Mouse (Mus musculus) urinary bladder, postnatal 14 days (tissue): ENCODE results near the gene Epop.
"Not testable (repeated sequence)": the region's sequence is repeated elsewhere in the genome, so short reads cannot be mapped to it uniquely, and the experiment has no call there.

Experiments
- DNase-seq: peaks from one replicate; pipeline ENCODE4 v3.0.0; 2021; ENCODE audit warnings: low spot score

The Epop gene

GRCm38 (mm10) chr11:97660734-97661647 lies 31.5 kb upstream of the Epop start:
- no peak for DNase-seq

- DNase-seq, result peak; percentile 66
Observed at GRCm38 (mm10) chr11:97659990-97660714, 30.6 kb upstream of the Epop start.

GRCm38 (mm10) chr11:97659267-97659989 lies 29.9 kb upstream of the Epop start:
- no peak for DNase-seq

GRCm38 (mm10) chr11:97658751-97659266 lies 29.3 kb upstream of the Epop start:
- no peak for DNase-seq

- DNase-seq, result not testable (repeated sequence)
Observed at GRCm38 (mm10) chr11:97657967-97658366, 28.5 kb upstream of the Epop start.

- no peak for DNase-seq
Observed at GRCm38 (mm10) chr11:97657184-97657945, 27.9 kb upstream of the Epop start.

GRCm38 (mm10) chr11:97656269-97656971 lies 26.9 kb upstream of the Epop start:
- DNase-seq, result no peak

- DNase-seq, result no peak
Observed at GRCm38 (mm10) chr11:97654210-97654609, 24.7 kb upstream of the Epop start.

GRCm38 (mm10) chr11:97653376-97653775 lies 23.9 kb upstream of the Epop start:
- DNase-seq, result not testable (repeated sequence)

GRCm38 (mm10) chr11:97650341-97650740 lies 20.8 kb upstream of the Epop start:
- no peak for DNase-seq

- DNase-seq, result not testable (repeated sequence)
Observed at GRCm38 (mm10) chr11:97648541-97648940, 19.0 kb upstream of the Epop start.

GRCm38 (mm10) chr11:97644834-97645233 lies 15.3 kb upstream of the Epop start:
- DNase-seq, result peak; percentile 82

GRCm38 (mm10) chr11:97643380-97644055 lies 14.0 kb upstream of the Epop start:
- no peak for DNase-seq

- DNase-seq, result no peak
Observed at GRCm38 (mm10) chr11:97642746-97643145, 13.2 kb upstream of the Epop start.

- no peak for DNase-seq
Observed at GRCm38 (mm10) chr11:97641668-97642067, 12.2 kb upstream of the Epop start.

- no peak for DNase-seq
Observed at GRCm38 (mm10) chr11:97635468-97636019, 6.0 kb upstream of the Epop start.

GRCm38 (mm10) chr11:97632440-97632839 lies 2.9 kb upstream of the Epop start:
- DNase-seq, result not testable (repeated sequence)

GRCm38 (mm10) chr11:97631938-97632337 lies 2.4 kb upstream of the Epop start:
- peak; percentile 80 for DNase-seq

GRCm38 (mm10) chr11:97631500-97631899 lies 2.0 kb upstream of the Epop start:
- no peak for DNase-seq

- no peak for DNase-seq
Observed at GRCm38 (mm10) chr11:97631046-97631445, 1.5 kb upstream of the Epop start.
